Mouse (Mus musculus) CH12.LX (cell line): ENCODE data around the gene Galp.

Experiments
- BHLHE40 ChIP-seq: IDR thresholded peaks from 2 replicates; pipeline ENCODE4 v1.6.1; 2011; ENCODE audit warnings: mild to moderate bottlenecking, low read depth, low read length, improper control_type of control experiment
- CTCF ChIP-seq, 2 experiments: IDR thresholded peaks in 1 of 2; conservative IDR thresholded peaks in 1 of 2; 2 replicates each; pipeline ENCODE4 v1.5.1; 2011 to 2012; ENCODE audit warnings: low read depth in 2 of 2, low read length in 2 of 2, improper control_type of control experiment in 1 of 2, inconsistent platforms in 1 of 2, mild to moderate bottlenecking in 1 of 2, moderate library complexity in 1 of 2
- E2F4 ChIP-seq: IDR thresholded peaks from 2 replicates; pipeline ENCODE4 v1.6.1; 2011; ENCODE audit warnings: low read depth, low read length, improper control_type of control experiment; ENCODE audit not compliant: insufficient replicate concordance
- MAFK ChIP-seq: IDR thresholded peaks from 2 replicates; pipeline ENCODE4 v1.6.1; 2011; ENCODE audit warnings: low read length, improper control_type of control experiment; ENCODE audit not compliant: insufficient replicate concordance
- MAX ChIP-seq: IDR thresholded peaks from 2 replicates; pipeline ENCODE4 v1.6.1; 2011; ENCODE audit warnings: low read length, improper control_type of control experiment
- MAZ ChIP-seq: IDR thresholded peaks from 2 replicates; pipeline ENCODE4 v1.6.1; 2012; ENCODE audit warnings: low read depth, mild to moderate bottlenecking, inconsistent platforms, low read length, improper control_type of control experiment, moderate library complexity
- POLR2A ChIP-seq: IDR thresholded peaks from 2 replicates; pipeline ENCODE4 v1.6.1; 2011; ENCODE audit warnings: low read depth, mild to moderate bottlenecking, improper control_type of control experiment, low read length
- POLR2AphosphoS2 ChIP-seq: IDR thresholded peaks from 2 replicates; pipeline ENCODE4 v1.6.1; 2011; ENCODE audit warnings: low read depth, low read length, improper control_type of control experiment
- USF1 ChIP-seq: IDR thresholded peaks from 2 replicates; pipeline ENCODE4 v1.6.1; 2014; ENCODE audit warnings: low read depth, mild to moderate bottlenecking, inconsistent platforms, low read length, improper control_type of control experiment
- ZKSCAN1 ChIP-seq: IDR thresholded peaks from 2 replicates; pipeline ENCODE4 v1.6.1; 2012; ENCODE audit warnings: low read depth, inconsistent platforms, low read length, improper control_type of control experiment, borderline replicate concordance

DNA sequence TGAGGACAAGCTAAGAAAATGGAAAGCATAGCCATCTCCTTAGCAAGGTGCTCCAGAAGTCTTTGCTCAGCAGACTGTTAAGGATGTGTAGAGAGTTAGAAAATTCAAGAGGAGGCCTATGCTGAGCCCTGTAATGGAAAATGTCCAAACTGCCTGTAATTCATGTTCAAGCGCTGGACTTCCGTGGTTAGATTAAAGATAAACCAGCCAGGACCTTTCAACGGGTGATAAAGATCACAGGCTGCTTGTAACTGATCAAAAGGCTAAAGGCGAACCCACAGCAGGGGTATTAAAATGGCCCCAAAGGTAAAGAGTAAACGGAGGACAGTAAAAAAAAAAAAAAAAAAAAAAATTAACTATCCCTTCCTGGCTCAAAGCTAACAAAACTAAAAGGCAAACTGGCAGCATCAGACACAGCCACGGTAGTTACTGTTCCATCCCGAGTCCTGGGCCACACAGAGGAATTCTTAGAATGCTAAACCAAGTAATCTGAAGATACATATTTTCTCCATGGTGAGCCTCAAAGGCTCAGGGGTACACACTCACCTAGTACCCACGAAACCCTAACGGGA lies 39.9 kb upstream of the Galp start:
- TF ChIP-seq MAX (no peak), POLR2A (no peak), MAFK (no peak), POLR2AphosphoS2 (no peak), MAZ (no peak), E2F4 (no peak), BHLHE40 (no peak), USF1 (no peak), CTCF (conservative IDR thresholded peaks at IDR 0.05 in 1 of 2, IDR thresholded peaks at IDR 0.05 in 1 of 2; ENCODE audit: low read depth in 2 of 2, low read length in 2 of 2) (no peak), ZKSCAN1 (no peak)
